Mouse (Mus musculus): ENCODE measurements around the gene Bcl10. TPM values are rescaled to one million over a fixed set of nuclear protein-coding genes. Genes with fewer than 3 reads are reported as not detected.
"Not testable (repeated sequence)": the region's sequence is repeated elsewhere in the genome, so short reads cannot be mapped to it uniquely, and the experiment has no call there.

The Bcl10 gene
- polyA plus RNA-seq (2017; shearing (Covaris generic)) = 10 to 100 TPM; 51.9 to 53.0 TPM

- ATAC-seq = no peak
Measured at GRCm38 (mm10) chr3:145922019-145922854, at the start of gene Bcl10. Gene Bcl10, plus strand, starts transcription at chr3:145922804.

GRCm38 (mm10) chr3:145873271-145873670, 49.3 kb upstream of the Bcl10 start:
- no peak for ATAC-seq

- ATAC-seq = no peak
Measured at GRCm38 (mm10) chr3:145874126-145874525, 48.5 kb upstream of the Bcl10 start.

GRCm38 (mm10) chr3:145876120-145876519, 46.5 kb upstream of the Bcl10 start:
- no peak for ATAC-seq

- not testable (repeated sequence) for ATAC-seq
Measured at GRCm38 (mm10) chr3:145878867-145879266, 43.7 kb upstream of the Bcl10 start.

GRCm38 (mm10) chr3:145880335-145880734, 42.3 kb upstream of the Bcl10 start:
- no peak for ATAC-seq

DNA sequence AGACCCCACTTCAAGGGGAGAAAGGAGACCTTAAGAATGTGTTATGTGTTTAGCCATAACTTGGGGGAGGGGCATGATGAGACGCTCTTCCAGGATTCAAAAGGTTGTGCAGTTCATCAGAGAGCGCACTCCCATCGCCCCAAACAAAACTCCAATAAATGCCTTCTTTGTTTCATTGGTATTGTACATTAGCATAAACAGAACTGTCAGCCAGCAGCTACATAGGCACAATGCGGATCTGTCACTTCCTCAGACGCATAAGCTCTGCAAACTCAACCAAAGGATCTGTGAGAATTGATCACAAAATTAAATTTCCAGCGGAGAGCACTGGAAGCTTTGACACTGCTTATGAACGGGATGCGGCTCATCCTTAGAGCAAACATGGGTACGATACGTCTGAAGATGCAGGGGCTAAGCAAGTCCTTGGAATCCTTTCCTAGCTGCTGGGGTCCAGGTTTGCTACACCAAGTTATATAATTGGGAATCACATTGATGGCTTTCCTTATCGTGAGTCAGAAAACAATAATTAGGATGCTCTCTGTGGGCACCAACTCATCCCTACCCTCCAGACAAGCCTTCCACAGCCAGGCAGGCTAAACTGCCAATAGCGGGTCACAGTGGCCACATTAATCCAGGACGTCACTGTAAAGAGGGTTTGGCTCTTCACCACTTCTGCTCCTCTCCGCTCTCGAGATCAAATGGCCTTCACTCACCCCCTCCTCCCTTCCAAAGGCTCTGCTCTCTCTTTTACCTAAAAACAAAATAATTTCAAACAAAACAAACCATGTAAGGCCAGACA, 40.3 kb upstream of the Bcl10 start:
- no peak for ATAC-seq

GRCm38 (mm10) chr3:145883233-145883632, 39.4 kb upstream of the Bcl10 start:
- no peak for ATAC-seq

GRCm38 (mm10) chr3:145885376-145885775, 37.2 kb upstream of the Bcl10 start:
- no peak for ATAC-seq

DNA sequence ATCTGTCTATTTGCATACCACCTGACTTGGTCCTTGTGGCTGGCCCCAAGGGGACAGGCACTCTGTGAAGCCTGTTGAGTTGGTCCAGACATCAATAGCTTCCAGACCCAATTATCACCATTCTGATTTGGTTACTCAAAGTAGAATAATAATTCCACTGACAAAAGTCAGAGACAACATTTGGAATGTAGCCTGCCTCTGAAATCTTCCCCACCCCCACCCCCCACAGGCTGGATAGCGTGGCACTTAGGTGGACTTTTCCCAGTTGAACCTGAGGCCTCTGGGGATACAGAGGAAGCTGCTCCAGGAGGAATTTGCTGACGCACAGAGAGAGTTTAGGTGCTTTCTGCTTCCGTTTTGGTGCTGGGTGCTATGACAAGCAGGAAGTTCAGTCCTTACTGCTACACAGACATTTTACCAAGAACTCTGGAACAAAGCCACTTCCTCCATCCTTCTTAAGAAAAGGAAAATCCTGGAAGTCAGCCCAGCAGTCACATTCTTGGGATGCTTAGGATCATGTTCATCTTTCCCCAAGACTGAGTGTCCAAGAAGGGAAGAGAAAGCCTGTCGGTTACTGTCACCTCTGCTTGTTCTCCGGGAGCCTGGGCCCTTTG, 36.6 kb upstream of the Bcl10 start:
- ATAC-seq = no peak

DNA sequence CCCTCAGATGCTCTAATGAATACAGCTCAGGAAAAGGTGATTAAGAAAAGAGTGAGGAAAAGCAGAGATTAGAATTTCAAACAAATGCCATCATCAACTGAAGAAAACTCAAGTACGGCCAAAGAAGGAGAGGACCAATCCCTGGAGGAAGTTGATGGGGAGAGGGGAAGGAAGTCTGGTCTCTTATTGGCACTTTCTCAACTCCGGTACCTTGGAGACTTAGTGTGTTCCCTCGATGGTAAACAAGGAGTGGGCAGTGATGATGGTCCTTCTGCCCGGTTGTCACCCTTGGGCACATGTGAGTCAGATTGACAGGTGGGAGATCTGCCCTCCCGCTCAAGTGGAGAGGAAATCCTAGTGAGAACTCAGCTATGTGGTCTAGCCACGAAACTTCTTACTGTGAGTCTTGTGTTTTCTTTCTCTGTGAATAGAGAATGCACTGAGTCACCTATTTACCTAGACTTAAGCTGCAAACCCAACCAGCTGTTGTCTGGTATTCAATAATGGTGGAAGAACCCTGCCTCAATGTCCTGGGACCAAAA, 35.1 kb upstream of the Bcl10 start:
- ATAC-seq = no peak

DNA sequence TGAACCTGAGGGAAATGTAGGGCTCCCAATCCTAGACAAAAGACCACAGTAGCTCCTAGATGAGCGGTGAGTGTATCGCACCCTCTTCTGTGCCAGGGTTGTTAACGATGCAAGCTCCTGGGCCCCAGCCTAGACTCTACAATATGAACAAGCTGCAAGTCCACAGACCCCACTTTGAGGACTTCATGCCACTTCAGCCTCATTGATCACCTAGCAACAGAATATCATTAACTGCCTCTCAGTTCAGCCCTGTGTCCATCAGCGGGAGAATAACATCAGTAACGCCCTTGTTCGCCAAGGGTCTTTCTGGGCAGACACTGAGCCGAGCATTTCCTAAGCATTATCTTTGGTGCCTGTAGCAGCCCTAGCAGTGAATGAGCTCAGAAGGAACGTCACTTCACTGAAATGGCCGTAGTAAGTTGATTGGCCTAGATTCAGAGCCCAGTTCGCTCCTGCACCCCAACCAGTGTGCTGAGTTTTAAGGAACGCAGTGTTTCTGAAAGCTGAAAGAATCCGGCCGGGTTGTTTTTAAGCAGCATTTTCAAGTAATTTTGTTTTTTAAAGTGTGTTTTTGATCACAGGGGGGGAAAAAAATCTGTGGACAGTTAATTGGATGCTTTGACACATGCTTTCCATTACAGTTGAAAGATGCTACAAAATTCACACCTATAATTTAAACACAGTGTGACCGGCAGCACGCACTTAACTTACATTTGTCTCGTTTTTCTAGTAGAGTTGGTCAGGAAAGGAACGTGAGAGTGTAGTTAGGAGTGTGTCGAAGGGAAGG, 32.1 kb upstream of the Bcl10 start:
- ATAC-seq = no peak

DNA sequence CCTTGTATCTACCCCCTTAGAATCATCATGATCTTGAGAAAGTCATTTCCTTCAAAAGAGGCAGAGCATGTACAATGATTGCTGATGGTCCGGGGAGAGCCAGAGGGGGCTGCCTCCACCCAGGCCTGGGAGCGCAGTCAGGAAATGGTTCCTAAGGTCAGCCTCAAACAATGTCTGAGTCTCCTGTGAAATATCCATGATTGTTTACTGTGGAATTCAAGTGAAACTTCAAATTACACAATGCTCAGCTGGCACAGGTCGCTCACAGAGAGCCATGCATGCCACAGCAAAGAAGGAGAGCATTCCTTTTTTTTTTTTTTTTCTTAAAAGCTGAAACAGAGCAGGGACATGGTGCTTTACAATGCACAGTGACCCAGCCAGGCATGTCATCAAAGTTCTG, 30.2 kb upstream of the Bcl10 start:
- ATAC-seq = no peak

GRCm38 (mm10) chr3:145894131-145894530, 28.5 kb upstream of the Bcl10 start:
- ATAC-seq = no peak

- no peak for ATAC-seq
Measured at GRCm38 (mm10) chr3:145897749-145898148, 24.9 kb upstream of the Bcl10 start.

GRCm38 (mm10) chr3:145899832-145900231, 22.8 kb upstream of the Bcl10 start:
- ATAC-seq = no peak

DNA sequence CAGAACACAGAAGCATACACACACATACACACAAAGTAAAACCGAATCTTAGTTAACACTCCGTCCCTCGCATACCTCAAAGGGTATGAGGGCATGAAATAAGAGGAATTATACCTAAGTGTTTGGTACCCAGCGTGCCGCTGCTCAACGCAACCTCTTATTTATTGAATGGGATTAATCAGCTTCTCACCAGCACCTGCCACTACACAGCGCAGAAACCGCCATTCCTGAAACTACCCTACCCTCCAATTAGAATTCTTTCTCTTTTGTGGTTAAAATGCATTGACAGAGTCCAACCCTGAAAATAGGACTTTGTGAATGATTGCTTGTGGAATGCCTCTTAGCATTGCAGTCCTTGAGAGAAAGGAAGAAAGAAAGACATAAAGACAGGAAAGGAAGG, 19.1 kb upstream of the Bcl10 start:
- ATAC-seq = no peak

DNA sequence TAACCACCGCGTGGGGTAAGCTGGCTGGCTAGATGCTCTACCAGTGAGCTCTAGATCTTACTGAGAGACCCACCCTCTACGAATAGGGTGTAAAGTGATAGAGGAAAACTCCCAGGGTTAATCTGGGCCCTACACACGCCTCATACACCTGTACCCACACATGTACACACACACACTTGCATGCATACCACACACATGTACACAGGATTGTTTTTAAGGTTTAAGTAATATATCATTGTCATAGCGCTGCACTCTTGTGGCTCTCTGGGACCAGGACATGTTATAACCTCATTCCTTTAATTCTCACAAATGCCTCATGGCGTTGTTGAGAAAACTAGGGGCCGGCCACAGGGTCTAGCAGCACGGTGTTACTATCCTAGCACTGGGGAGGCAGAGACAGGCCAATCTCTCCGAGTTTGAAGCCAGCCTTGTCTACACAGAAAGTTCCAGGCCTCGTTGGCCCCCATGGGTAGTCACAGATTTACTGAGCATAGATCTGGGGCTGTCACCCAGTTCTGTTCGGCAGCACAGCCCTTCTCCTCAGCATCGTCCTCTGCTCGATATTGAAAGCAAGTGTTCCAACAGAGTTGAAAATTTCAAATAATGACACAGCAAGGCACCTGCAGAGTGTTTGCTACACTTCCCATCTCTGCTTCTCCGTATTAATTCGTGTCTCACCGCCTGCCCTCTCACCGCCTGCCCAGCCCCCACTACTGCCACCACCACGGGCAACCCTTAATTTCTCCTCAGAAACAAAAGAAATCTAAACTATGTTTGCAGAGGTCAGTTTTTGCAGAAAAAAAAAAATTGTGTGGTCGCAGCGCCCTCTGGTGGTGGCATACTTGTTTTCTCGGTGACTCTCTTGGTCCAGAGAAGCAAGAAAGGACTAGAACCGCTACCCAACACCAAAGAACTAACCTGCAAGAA, 17.5 kb upstream of the Bcl10 start:
- ATAC-seq = peak; percentile 36

DNA sequence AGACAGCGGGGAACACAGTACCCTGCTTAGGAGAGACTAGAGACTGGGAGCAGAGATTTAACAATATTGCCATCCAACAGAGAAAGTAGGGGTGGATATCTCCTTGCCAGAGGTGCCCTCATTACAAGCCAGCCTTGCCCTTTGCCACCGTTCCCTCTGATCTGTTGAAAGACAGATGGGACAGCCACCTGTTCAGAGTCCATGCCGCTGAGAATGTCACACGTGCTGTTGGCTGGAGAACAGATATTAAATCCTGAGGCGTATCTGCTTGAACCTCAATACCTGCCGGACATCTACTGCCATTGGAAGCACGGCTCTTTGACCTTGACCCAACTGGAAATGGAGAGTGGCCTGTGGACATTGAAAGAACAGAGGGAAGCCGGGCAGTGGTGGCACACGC, 16.0 kb upstream of the Bcl10 start:
- ATAC-seq = no peak

DNA sequence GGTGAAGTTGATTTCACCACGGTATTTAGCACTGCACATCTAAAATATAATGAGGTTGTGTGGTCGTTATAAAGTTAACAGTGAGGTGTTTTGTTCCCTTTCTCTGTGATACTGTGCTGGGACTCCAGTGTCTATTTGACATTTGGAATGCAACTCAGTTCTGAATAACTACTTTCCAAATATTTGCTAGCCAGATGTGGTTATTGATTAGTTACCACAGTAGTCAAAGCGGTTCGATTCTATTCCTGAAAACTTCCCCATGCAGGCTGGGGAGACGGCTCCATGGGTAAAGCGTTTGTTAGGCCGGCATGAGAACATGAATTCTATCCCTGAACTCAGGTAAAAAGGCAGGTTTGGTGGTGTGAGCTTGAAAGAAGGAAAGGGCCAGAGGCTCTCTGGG, 10.1 kb upstream of the Bcl10 start:
- ATAC-seq = no peak

DNA sequence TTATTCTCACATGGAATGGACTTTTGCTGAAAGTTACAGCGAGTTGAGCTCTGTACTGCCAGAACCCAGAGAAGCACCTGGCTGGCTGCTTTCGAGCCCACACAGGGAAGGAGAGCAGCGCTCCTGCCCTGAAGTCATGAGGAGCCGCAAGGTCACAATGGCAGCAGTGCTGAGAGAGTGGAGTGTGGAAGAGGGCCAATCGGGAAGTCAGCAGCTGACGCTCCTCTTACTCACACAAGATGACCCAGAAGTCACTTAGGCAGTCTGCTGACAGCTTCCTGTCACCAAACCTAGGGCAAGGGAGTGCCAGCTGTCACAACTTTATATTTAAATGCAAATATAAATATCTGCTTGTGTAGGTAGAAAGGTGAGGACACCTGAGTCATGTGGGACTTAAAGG, 9.3 kb upstream of the Bcl10 start:
- no peak for ATAC-seq
